Mouse (Mus musculus) regulatory T cell (primary cell): ENCODE results near the gene Tshz2.

Source experiments
- in situ Hi-C: fragments of 300-600 bp; cut with MboI, MseI; formaldehyde crosslinking; loops from one replicate; pipeline ENCODE4 v1.15.1; 2025; ENCODE audit warnings: high pct_unique_total_duplicates

Tshz2 gene

DNA sequence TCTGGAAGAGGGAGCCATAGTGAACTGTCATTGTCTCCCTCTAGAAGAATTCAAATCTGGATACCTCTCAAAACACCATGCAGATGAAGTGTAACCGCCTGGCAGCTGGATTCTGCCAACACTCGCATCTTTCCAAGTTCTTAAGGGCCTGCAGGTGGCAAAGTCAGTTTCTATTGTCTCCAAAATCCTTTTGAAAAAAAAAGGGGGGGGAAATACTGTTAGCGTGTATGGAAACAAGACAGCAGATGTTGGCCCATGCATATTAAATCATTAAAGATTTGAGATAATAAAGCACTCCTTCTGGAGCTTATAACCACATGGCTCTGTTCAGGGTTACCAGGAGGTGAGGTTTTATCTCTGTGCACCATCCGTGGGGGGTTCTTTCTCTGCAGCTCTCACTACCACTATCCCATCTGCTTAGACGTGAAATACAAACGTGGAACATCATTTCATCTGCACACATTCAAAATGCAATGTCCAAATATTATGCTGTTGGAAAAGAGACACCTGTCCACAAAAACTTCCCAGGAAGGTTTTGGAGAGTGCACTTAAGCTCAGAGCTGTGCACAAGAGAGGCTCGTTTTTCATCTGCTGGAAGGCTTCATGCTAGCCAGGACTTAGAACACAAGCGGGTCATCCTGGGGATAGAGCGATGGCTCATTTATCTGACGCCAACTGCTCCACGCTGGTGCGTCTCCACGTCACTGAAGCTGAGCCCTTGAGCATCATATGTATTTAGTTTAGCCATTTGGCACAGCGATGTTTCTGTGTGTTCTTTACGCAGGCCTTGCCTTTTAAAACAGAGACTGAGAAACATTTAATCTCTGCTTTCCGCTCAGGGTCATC is 307.7 kb downstream of the Tshz2 start:
- in situ Hi-C loops, result no loop called here

DNA sequence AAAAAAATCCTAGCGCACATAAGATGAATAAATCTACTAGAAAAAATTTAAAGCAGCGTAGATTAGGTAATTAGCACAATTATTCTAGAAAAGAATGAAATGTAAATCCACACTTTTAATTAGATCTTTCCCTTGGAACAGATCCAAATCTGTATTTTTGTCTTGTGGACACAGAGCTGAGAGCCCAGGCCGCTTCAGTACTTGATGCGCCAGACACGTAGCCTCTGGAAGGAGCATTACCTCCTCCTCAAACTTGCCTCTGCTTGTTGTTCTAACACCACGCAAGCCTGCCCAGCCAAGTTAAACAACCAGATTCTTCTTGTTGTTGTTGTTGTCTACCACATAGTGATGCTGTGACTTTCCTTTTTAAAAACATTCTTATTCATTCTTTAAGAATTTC is 310.9 kb downstream of the Tshz2 start:
- in situ Hi-C loops, result no loop called here

DNA sequence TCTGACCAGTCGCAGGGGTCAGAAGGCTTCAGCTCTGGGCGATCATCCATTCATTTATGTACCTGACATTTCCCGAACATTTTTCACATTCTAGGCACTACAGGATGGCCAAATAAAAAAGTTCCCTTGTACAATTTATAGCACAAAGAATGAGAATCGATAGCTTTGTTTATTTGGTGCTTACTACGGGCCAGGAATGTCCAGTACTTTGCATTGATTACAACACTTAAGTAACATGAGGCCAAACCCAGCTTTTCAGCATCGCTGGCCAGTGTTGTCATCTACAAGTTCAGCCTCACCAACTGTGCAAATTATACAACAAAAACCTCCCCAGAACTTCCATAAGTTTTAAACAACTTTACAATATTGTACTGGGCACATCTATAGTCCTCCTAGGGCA is 315.3 kb downstream of the Tshz2 start:
- in situ Hi-C loops, result no loop called here

DNA sequence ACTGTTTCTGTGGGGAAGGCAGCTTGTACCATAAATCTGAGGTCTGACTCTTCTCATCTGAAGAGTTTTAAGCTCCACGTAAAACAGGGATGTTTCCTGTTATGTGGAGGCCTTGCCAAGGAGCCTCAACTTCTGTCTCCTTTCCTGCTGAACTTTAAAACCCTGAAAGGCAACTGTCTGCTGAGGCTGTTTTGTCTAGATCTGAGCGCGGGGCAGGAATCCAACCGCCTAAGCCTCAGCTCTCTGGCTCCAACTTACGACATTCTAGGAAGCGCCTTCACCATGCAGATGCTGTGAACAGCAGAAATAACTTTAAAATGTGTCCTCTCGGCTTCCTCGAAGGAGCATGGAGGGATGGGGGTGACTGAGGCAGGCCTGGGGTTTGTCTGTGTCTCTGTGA is 318.2 kb downstream of the Tshz2 start:
- in situ Hi-C loops, result no loop called here

DNA sequence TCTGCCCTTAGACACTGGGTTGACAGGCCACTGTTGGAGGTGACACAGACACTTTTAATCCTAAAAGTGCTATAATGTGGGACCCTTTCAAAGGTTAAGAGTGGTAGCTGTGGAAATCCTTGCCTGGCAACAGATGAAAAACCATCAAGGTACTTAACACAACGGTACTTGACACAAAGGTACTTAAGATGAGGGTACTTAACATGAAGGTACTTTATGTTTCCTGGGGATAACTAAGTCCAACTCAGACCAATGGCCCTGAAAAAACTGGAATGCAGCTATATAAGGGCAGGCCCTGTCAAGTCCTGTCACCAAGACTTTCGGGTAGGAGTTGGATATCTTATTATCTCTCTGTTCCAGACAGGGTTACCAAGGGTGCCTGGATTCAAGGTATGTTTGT is 320.2 kb downstream of the Tshz2 start:
- in situ Hi-C loops, result no loop called here

DNA sequence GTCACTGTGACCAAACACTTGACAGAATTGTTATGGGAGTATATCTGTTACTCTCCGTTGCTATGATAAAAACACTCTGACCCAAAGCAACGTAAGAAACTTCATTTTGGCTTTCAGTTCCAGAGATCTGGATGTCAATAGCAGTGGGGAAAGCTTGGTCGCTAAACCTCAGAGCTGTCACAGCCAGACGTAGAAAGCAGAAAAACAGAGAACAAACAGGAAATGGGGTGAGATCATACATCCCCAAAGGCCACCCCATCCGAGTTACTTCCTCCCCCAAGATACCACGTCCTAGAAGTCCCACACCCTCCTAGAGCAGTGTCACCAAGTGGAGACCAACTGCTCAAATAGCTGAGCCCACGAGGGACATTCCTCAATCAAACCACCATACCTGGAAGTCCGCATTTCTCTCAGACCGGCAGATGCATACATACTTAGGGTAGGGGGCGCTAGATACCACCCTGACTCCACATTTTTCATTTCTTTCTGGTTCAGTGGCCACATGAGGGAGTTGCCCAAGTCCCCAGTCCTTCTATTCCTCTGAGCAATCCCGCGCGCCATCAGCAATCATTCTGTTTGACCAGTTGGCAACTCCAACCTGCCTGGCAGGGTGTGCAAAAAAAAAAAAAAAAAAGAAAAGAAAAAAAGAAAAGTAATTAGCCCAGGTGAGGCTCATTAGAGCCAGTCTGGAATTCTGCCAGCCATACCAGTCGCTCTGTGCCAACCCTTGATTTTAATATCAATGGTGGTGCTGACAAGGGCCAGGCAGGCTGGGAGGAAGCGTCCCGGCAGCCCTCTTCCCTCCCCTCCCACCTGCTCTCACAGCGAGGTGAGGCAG is 326.1 kb downstream of the Tshz2 start:
- in situ Hi-C loops, result no loop called here

DNA sequence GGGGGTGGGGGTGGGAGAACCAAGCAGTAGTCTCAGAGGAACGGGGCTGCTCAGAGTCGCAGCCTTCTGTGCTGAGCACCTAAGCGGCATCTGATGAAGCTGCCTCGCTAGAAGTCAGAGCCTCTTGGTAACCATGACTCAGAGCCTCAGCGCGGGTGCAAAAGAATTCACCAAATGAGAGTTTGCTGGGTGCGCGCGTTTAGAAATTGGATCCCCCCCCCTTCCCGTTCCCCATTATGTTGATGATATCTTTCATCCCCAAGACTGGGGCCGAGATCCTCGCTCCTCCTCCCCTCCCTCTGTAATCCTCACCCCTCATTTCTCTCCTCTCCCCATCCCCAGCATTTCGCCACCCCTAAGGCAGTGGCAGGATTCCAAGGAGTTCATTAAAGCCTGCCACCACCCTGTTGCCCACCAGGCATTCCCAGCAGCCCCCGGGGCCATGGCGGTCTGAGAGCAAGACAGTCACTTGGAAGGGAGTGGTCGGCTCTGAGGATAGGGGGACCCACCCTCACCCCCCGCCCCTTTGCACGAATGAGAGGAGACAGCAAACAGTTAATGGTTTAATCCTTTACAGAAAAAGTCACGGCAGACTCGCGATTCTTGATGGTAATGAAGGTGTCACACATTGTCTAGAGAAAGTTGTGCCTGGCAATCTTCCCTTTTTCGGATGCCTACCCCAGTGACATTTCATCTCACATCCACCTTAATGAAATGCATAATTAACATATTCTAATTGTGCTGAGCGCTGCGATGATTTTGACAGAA is 328.8 kb downstream of the Tshz2 start:
- in situ Hi-C loops, result no loop called here

DNA sequence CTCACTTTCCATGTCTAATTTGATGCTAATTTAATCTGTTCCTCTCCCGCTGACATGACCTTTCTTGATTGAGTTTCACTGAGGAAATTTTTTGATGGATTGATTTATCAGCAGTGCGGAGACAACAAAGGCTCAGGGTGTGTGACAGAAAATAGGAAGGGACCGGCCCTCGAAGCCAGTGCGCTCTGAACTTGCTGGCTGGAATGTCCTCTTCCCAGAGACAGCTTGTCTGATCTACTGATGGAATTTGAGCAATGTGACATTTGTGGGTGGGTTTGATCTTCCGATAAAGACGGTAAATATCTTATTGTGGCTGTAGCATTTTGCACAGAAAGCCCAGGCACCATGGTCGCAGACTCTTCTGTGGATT is 329.4 kb downstream of the Tshz2 start:
- in situ Hi-C loops, result no loop called here

DNA sequence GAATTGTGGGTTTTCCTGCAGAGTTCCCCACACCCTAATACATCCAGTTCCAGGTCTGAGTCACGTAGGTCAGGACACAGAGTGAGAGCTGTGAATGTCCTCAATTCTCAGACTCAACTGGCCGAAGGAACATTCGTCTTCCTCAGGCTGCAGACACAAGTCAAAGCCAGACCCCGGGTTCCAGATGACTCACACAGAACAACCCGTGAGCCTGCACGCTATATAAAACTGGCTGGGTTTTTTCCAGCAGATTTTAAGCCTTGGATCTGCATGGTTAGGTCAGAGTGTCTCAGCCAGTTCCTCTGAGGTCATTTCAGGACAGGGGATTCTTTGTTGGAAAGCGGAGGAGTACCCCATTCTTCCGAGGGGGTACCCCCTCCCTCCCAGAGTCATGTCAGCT is 330.0 kb downstream of the Tshz2 start:
- in situ Hi-C loops, result no loop called here

DNA sequence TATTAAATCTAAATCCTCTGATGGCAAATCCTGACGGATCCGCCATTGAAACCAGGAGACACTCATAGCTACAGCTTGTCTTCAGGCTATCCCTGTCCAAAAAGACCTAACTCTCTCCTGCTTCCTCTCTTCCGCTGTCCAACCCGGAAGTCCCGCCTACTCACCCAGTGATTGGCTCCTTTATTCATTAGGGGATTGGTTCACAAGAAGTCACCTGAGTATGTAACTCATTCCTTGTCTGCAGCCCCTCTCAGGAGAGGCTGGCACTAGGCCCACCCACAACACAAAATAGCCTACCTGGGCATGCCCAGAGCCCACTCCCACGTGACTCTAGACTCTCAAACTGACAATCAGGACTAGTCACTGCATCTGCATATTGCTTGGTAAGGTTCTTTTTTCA is 337.7 kb downstream of the Tshz2 start:
- in situ Hi-C loops, result no loop called here

DNA sequence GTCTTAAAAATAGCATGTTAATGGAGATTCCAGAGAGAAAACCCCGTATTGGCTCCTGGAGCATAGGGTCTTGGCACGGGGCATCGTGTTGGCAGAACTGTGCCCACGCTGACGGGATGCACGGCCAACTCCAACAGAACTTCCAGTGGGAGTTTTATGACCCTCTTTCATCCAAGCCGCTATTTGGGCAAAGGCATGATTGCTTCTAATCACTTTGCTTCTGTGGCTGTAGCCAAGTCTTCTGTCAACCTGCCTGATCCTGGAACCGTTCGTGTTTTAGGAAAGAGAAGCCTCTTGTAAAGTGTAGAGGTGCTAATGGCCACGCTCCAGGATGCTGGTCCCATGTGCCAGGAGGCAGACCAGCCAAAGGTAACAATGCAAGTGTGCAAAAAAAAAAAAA is 350.1 kb downstream of the Tshz2 start:
- in situ Hi-C loops, result no loop called here

DNA sequence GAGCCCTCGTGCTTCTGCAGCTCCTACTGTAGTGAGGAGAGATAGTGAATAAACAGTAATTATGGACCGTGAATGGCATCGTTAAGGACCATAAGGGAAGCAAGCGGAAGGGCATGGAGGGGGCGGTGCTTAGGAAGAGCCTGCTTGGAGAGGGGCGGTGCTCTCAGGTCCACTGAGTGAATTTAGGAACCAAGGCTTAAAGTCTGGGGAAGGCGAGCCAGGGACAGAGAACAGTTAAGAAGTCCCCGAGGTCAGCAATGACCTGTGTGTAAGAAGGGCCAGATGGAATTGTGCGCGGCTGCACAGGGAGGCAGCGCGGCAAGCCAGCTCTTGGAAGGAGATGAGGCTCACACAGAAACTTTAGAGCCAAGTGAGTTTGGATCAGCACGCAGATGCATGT is 354.4 kb downstream of the Tshz2 start:
- in situ Hi-C loops, result no loop called here

DNA sequence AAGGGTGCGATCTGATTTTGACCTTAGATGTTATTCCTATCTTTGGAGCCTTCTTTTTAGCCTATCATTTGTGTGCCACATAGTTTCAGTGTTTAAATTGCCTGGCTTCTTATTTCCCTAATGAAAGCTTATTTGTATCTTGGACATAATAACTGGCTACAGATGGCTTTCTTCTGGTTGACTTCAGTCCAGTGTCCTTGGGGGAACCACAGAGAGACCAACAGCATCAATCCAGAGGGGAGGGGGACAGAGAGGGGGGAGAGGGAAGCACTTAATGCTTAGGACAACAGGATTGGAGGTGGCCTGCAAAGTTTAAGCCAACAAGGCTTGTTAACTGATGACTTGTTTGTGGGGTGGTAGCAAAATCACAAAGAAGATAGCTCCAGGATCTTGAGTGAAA is 356.4 kb downstream of the Tshz2 start:
- in situ Hi-C loops, result no loop called here

DNA sequence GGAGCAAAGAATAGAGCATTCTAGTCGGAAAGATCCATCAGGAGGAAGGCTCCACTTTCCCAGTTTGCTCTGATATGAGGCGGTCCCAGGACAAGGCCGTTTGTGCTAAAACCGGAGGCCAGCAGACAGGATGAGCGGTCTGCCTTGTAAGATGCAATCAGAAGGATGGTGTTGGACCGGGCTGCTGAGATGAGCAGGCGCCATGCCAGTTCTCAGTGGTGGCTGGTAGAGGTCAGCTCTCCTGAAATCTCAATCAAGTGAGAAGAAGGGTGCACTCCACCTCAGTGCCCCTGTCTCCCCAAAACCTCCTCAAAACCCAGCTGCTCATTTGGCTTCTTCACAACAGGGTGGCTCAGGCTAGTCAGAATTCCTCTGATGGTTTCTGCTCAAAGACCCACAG is 358.2 kb downstream of the Tshz2 start:
- in situ Hi-C loops, result no loop called here

DNA sequence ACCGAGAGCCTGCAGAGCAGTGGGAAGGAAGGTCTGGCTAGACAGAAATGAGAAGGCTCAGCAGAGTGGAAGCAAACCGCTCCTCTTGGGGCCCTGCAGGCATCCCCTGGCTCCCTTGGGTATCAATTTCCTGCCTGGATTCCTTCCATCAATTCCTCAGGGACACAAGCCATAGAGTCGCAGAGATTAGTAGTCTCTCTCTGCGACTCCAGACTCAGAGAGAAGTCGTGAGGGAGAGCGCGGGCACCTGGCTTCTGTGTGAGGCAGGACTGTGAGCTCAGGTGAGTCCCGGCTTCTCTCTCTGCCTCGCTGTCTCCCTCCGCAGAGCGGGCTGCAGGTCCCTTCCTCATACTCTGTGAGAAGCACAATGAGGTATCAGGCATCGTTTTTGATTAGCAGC is 363.2 kb downstream of the Tshz2 start:
- in situ Hi-C loops, result no loop called here

DNA sequence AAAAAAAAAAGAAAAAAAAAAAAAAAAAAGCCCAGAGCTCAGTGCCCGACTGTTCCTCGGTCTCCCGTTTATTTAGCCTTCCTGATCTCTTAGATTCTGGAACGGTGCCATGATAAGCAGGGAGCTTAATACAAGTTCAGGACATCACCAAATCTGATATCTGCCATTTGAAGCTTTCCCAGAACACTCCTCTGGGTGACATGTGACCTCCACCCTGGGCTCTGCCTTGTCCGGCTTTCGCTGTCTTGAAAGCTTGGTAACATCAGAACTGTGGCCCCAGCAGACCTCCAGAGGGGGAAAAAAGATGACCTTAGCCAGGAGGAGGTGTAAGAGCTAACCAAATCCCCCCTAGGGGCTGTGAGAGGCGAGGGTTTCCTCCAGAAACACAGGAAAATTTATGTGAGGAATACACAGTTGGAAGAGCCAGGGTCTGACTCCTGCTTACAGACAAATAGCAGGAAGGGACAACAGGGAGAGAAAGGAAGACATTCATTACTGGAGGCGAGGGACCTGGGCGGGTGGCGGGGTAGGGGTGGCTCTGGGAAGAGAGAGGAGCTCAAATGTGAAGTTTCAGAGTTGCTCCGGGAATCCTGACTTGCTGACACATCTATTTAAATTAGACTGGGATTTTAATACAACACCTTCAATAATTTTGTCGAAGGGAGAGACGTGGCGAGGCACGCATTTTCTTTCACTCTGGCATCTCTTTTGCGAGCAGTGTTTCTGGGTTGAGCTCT is 363.9 kb downstream of the Tshz2 start:
- in situ Hi-C loops, result no loop called here

DNA sequence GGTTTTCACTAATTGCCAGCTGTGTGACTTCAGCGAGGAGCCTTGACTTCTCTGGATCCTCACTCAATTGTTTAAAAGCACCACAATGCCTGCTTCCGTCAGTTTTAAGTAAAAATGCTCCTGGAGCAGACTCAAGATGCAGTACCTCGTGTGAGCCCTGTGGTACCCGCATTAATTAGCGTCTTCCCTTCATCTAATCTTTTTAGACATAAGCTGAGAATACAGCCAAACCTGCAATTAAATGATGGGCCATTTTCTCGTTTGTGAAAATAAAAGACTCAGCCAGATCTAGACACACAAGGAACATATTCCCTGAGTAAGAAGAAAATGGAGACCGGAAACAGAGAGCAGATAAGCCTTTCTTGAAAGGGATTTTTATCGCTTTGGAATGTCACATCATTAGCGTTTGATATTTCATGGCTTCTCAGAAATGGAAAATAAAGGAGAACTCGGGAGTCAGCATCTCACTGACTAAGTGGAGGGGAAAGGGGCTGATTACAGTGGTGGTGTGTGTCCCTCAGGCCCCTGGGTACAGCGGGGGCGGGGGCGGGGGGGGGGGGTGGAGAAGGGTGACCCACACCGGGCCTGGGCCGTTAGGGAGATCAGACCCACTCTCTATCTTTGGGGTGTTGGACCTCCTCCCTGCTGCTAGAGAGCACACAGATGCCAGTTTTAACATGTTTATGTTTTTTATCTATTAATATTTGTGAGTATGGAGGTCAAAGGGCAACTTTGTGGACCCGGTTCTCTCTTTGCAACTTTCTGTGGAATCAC is 364.6 kb downstream of the Tshz2 start:
- in situ Hi-C loops, result no loop called here

DNA sequence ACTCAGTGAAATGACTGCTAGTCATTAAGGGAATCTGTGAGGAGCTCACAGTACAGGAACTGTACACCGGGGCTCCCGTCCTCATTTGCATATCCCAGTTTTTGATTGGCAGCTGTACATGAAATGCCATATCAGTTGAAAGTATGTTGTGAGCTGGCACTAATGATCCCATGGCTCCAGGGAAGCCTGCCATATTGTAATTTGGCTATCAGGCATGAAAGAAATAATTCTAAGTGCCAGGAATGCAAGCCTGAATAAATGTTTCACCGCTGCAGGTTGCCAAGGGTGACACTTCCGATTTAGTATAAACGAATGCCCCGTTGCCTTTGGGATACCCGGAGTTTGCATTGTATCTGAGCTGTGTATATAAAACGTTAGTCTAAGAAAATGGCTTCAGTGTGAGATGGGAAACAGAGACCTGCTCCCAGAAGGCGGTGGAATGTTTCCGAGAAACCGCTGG is 366.1 kb downstream of the Tshz2 start:
- in situ Hi-C loops, result no loop called here

DNA sequence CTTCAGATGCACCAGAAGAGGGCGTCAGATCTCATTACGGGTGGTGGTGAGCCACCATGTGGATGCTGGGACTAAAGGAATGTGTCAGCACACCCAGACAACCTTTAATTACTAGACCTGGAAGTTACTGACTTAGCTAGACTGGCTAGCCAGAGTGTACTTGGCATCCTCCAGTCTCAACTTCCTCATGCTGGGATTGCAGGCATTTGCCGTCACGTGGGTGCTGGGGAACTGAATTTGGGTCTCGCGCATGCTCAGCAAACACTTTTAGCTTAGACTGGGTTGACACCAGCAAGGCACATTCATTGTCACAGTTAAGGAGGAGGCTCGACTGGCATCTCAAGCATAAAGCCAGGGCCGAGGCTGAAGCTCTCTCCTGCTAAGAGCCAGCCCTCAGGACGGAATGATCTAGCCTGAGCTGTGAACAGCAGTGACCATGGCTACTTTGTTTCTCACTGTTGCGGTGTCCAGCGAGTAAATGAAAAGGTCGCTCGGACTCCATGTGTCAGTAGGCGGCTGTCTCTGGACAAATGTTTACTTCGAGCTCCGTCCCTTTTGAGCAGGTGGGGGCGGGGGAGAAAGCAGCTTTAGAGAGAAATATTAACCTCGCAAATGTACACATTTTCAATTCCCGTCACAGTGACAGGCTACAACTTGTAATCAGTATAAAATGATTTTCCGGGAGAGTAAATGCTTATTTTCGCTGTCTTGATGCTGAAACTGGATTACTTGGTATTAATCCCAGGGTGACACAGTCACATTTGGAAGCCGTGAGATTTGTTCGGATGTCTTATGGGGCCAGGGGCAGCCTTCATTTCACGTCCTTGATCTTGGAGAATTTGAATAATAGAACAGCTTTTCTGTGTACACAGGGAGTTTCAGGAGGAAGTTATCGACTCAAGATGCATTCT is 370.0 kb downstream of the Tshz2 start:
- in situ Hi-C loops, result no loop called here

DNA sequence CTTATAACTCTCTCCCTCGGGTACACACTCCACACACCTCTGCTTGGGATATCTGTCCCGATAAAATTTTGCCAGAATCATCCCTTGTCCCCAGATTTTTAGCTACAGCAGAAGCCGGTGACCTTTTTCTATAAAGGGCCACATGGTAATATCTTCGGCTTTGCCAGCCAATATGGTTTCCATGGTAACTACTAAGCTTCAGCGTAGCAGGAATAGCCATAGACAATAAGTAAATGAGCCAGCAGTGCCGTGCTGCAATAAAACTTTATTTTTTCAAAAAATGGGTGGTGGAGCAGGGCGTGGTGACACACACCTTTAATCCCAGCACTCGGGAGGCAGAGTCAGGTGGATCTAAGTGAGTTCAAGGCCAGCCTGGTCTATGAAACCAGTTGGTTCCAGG is 370.9 kb downstream of the Tshz2 start:
- in situ Hi-C loops, result no loop called here
